Mouse (Mus musculus) stomach, embryonic 14.5 days (tissue): ENCODE results near the gene Gzmg. TPM values are rescaled to one million over a fixed set of nuclear protein-coding genes. Genes with fewer than 3 reads are reported as not detected.
"Not testable (repeated sequence)": the region's sequence is repeated elsewhere in the genome, so short reads cannot be mapped to it uniquely, and the experiment has no call there.

ENCODE experiments used
- ATAC-seq: fragments of 200-750 bp; cut with Nextera tagmentation; 2 replicates; pipeline ENCODE4 v1.8.0; 2017; ENCODE audit warnings: low read depth, moderate TSS enrichment; ENCODE audit not compliant: insufficient number of reproducible peaks, insufficient read depth, low FRiP score
- H3K27ac ChIP-seq: fragments of 300-500 bp; sonication (generic); 2 replicates; pipeline ENCODE4 v1.5.1; 2014; ENCODE audit warnings: mild to moderate bottlenecking, low read length, moderate library complexity, mixed read lengths
- H3K27me3 ChIP-seq: fragments of 300-500 bp; sonication (generic); 2 replicates; pipeline ENCODE4 v1.6.1; 2014; ENCODE audit warnings: low read length, control low read depth, mixed read lengths; ENCODE audit not compliant: control insufficient read depth, insufficient read depth
- H3K36me3 ChIP-seq: fragments of 300-500 bp; sonication (generic); 2 replicates; pipeline ENCODE4 v1.6.1; 2014; ENCODE audit warnings: mild to moderate bottlenecking, control low read depth, low read length, moderate library complexity, mixed read lengths; ENCODE audit not compliant: control insufficient read depth, insufficient read depth
- H3K4me1 ChIP-seq: fragments of 300-500 bp; sonication (generic); 2 replicates; pipeline ENCODE4 v1.6.1; 2014; ENCODE audit warnings: low read length, control low read depth, mixed read lengths; ENCODE audit not compliant: control insufficient read depth, insufficient read depth
- H3K4me2 ChIP-seq: fragments of 300-500 bp; sonication (generic); replicated peaks from 2 replicates; pipeline ENCODE4 v1.6.1; 2014; ENCODE audit warnings: low read depth, low read length, control low read depth
- H3K4me3 ChIP-seq: fragments of 300-500 bp; sonication (generic); 2 replicates; pipeline ENCODE4 v1.5.1; 2014; ENCODE audit warnings: low read depth, low read length, control low read depth
- H3K9ac ChIP-seq: fragments of 300-500 bp; sonication (generic); replicated peaks from 2 replicates; pipeline ENCODE4 v1.6.1; 2014; ENCODE audit warnings: low read depth, mild to moderate bottlenecking, control low read depth, low read length, moderate library complexity, mixed read lengths
- H3K9me3 ChIP-seq: fragments of 300-500 bp; sonication (generic); 2 replicates; pipeline ENCODE4 v1.6.1; 2016; ENCODE audit warnings: low read depth, low read length, control low read depth; ENCODE audit not compliant: control insufficient read depth
- WGBS: fragments of 180-500 bp; shearing (Covaris S2); extraction: QIAGEN DNeasy Blood & Tissue Kit; methylation state at CpG from one replicate; pipeline ENCODE4 v1.1.7; 2014; 5-methylcytosine and 5-hydroxymethylcytosine counted together
- polyA plus RNA-seq: library from polyadenylated mRNA; unstranded; fragments of >200 nt; fragmentation: Nextera tagmentation; extraction: Ambion mirVana; gene quantifications from 2 replicates; pipeline ENCODE4 v1.2.1, GENCODE M21; 2014

The Gzmg gene
- polyA plus RNA-seq, 1 experiment from 2014 or later: not detected

DNA sequence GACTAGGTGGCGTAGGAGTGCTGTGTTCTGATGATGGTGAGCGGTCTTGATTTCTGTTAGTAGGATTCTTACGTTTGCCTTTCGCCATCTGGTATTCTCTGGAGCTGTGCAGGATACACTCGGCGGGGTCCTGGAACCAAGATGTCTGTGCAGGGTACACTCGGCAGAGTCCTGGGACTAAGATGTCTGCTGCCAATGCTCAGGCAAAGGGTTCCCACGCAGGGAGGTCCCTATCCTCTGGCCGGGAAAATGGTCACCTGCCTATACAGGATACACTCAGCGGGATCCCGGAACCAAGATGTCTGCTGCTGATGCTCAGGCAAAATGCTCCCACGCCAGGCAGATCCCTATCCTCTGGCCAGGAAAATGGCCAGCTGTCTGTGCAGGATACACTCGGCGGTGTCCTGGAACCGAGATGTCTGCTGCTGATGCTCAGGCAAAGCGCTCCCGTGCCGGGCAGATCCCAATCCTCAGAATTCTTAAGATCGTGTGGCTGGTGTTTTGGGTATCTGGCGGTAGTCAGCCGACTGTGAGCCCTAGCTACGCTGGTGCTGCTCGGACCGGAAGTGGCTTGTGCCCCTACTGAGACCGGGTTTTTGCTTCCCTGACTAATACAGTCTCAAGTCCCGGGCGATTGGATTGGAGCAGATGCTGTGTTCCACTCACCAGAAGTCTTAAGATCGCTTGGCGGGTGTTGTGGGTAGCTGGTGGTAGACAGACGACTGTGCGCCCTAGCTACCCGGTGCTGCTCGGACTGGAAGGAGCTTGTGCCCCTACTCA is 43.7 kb downstream of the Gzmg start:
- H3K4me2 ChIP-seq, ATAC-seq, H3K4me3 ChIP-seq, H3K9ac ChIP-seq, H3K27me3 ChIP-seq, H3K27ac ChIP-seq, H3K9me3 ChIP-seq, H3K4me1 ChIP-seq, H3K36me3 ChIP-seq: not testable (repeated sequence)
- 90% methylated on average over 33 of the region's 33 CpGs for WGBS

Other genes starting within 250 kb of the Gzmg start
- gene Cma1, start 214.9 kb downstream of the Gzmg start, polyA plus RNA-seq: 2.6 and 3.4 TPM in 2 replicates
- not detected in 2 replicates for gene Cma2, start 208.6 kb downstream of the Gzmg start, polyA plus RNA-seq
- 0.58 and 0.86 TPM in 2 replicates for gene Mcpt1, start 141.6 kb downstream of the Gzmg start, polyA plus RNA-seq
- not detected in 2 replicates for gene Mcpt9, start 129.1 kb downstream of the Gzmg start, polyA plus RNA-seq
- gene Mcpt2, start 117.5 kb downstream of the Gzmg start, polyA plus RNA-seq: 0.64 and 1.0 TPM in 2 replicates
- 0.52 and 1.2 TPM in 2 replicates for gene Mcpt4, start 97.3 kb downstream of the Gzmg start, polyA plus RNA-seq
- gene Mcpt8, start 74.3 kb downstream of the Gzmg start, polyA plus RNA-seq: 1.0 and 1.5 TPM in 2 replicates
- gene Ctsg, start 57.0 kb downstream of the Gzmg start, polyA plus RNA-seq: 0.43 and 0.51 TPM in 2 replicates
- gene Gzme, start 39.0 kb downstream of the Gzmg start, polyA plus RNA-seq: not detected in 2 replicates
- not detected in 2 replicates for gene Gzmd, start 27.0 kb downstream of the Gzmg start, polyA plus RNA-seq
- gene Gzmn, start 15.0 kb upstream of the Gzmg start, polyA plus RNA-seq: not detected in 2 replicates
- gene Gzmf, start 51.8 kb upstream of the Gzmg start, polyA plus RNA-seq: not detected in 2 replicates
- not detected in 2 replicates for gene Gzmc, start 75.1 kb upstream of the Gzmg start, polyA plus RNA-seq
- gene Gzmb, start 102.7 kb upstream of the Gzmg start, polyA plus RNA-seq: 0.41 and 1.0 TPM in 2 replicates
- 0.17 and 0.22 TPM in 2 replicates for gene Atp12a, start 205.5 kb upstream of the Gzmg start, polyA plus RNA-seq
- gene Rnf17, start 243.0 kb upstream of the Gzmg start, polyA plus RNA-seq: 1.6 and 2.5 TPM in 2 replicates